Mouse (Mus musculus) left cerebral cortex, postnatal 25 days (tissue): ENCODE results near the gene Adad1. TPM values are rescaled to one million over a fixed set of nuclear protein-coding genes. Genes with fewer than 3 reads are reported as not detected.
A peak's percentile ranks its signal among the peaks of the same experiment; 100 is the strongest.

ENCODE experiments used
- DNase-seq, 2 experiments: peaks; one replicate each; pipeline ENCODE4 v3.0.0; 2022; ENCODE audit warnings: low spot score in 2 of 2, mixed read lengths in 1 of 2
- intact Hi-C: fragments of 180-260 bp; cut with DNase I; formaldehyde crosslinking; loops from one replicate; pipeline ENCODE4 v1.15.1; 2025
- total RNA-seq, 2 experiments: library from RNA; stranded (reverse); gene quantifications; 2 replicates each; pipeline ENCODE4 v1.2.3; 2021

The Adad1 gene
- total RNA-seq, 2 experiments from 2014 or later: not detected

GRCm38 (mm10) chr3:37157082-37157481, 93.8 kb downstream of the Adad1 start:
- intact Hi-C loops: no loop called here
- peak in 1 of 2 experiments; percentile 6 for DNase-seq

GRCm38 (mm10) chr3:37158246-37158645, 94.9 kb downstream of the Adad1 start:
- intact Hi-C loops: no loop called here
- no peak for DNase-seq

- intact Hi-C loops: no loop called here
- no peak for DNase-seq
These were observed 97.8 kb downstream of the Adad1 start for GRCm38 (mm10) chr3:37161096-37161495.

GRCm38 (mm10) chr3:37169283-37169682, 106.0 kb downstream of the Adad1 start:
- intact Hi-C loops: no loop called here
- DNase-seq: no peak

Other genes with a start within 250 kb of the Adad1 start
- gene 4932438A13Rik, start 200.4 kb upstream of the Adad1 start, total RNA-seq: 100 to 1,000 TPM; 112 to 122 TPM
- not detected for gene Il2, start 62.4 kb downstream of the Adad1 start, total RNA-seq
- under 1 TPM in 1 of 2 experiments, not detected in 1; 0.48 TPM for gene Il21, start 169.1 kb downstream of the Adad1 start, total RNA-seq
- 1 to 10 TPM; 5.3 to 5.6 TPM for gene Bbs12, start 249.0 kb downstream of the Adad1 start, total RNA-seq
- 1 to 10 TPM; 6.7 to 7.9 TPM for gene Cetn4, start 249.2 kb downstream of the Adad1 start, total RNA-seq